Mouse (Mus musculus): Measurements from ENCODE around the gene 2900011O08Rik.

The 2900011O08Rik gene

DNA sequence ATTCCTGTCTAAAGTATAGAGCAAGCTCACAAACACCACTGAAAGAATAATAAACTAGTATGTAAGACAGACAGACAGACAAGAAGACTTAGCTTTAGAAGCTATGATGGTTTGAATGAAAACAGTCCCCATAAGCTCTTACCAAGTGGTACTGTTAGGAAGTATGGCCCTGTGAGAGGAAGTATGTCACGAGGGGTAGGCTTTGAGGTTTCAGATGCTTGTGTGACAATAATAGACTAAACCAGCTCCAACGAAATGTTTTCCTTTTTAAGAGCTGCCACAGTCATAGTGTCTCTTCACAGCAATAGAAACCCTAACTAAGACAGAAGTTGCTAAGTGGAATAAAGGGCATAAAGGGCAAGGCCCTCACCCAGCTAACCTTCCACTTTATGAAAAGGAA is 148.6 kb downstream of the 2900011O08Rik start:
- no peak for DNase-seq (ENCODE audit: low spot score in 2 of 2)

DNA sequence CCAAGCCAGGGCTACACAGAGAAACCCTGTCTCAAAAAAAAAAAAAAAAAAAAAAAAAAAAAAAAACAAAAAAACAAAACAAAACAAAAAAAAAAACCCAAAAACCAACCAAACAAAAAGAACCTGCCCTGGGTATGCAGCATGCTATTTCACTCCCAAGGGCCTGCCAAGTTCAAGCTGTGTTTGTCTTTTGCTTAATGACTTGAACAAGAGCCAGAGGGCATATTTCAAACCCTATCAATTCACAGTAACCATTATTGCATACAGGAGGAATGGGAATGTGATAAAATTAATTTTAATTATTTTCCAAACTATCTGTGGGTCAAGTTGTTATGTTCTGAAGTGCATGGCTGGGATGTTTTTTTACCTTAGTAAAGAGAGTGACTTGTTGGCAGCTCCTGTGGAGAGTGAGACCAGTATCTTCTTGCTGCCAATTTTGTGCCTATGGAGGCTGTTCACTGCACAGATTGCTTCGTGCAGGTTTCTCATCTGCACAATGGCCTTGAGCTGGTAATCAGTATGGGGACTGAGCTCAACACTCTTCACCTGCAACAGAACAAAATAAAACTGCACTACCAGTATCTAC is 151.7 kb downstream of the 2900011O08Rik start:
- DNase-seq (ENCODE audit: low spot score in 2 of 2), result no peak

DNA sequence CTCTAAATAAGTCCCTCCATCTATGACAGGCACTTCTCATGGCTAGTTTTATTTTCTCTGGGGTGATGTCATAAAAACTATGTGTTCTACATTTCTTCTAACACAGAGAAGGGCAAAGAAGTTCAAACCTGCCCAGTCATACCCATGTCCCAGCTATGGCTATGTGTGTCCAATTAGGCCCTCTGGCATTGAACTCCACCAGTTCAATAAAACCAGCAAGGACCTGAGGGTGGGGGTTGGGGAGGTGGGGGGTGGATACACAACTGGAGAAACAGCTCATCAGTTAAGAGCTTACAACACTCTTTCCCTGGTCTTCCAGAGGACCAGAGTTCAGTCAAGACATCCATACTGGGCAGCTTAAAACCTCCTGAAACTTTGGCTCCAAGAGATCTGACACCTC is 152.7 kb downstream of the 2900011O08Rik start:
- DNase-seq (ENCODE audit: low spot score in 2 of 2), result no peak

DNA sequence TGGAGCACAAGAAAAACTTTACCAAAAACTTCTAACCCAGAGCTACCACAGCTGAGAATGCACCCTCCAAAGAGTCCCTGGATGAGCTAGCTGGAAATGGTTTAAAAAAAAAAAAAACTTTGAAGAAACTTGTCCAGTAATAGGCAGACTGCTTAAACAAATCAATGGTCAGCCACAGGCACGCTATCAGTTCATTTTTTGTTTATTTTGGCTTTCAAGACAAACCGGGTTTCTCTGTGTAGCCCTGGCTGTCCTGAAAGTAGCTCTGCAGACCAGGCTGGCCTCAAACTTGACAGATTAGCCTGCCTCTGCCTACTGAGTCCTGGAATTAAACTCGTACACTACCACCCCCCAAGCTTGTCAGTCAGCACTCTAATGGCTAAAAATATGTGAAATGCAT is 156.9 kb downstream of the 2900011O08Rik start:
- no peak for DNase-seq (ENCODE audit: low spot score in 2 of 2)

DNA sequence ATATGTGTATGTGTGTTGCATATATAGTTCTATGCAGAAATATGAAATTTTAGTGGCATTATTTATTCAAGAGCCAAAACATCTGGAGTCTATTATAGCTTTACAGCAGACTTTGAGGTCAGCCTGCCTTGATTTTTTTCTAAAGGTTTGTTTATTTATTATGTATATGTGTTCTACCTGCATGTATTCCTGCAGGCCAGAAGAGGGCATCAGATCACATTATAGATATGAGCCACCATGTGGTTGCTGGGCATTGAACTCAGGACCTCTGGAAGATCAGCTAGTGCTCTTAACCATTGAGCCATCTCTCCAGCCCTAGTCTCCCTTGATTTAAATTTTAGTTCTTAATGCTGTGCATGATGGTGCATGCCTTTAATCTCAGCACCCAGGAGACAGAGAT is 161.3 kb downstream of the 2900011O08Rik start:
- DNase-seq (ENCODE audit: low spot score in 2 of 2), result no peak

Measured in left cerebral cortex, adult 9 months (tissue).